Comparison of ENCODE assay signal across 9 mouse cellular contexts in the genomic region with DNA sequence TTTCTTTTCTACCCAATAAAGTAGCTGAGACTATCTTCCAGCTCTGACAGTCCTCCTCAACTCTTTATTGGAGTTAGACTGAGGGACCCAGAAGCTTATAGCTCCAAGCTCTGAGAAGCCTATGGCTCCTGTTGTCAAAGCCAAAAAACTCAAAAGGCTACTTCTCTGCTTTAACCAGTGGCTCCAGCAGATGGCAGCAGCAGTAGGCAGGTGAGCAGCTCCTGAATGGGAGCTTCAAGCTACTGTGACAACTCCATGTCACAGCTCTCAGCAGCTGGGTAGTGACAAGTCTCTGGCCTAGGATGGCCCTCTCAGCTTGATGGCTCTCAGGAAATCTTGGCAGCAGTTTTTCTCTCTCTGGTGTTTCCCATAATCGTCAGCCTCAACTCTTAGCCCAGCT. TPM values are rescaled to one million over a fixed set of nuclear protein-coding genes. Genes with fewer than 3 reads are reported as not detected.
DNase-seq lines count a peak whose midpoint lies in the region; ATAC-seq and TF ChIP-seq lines count a peak whose summit lies in the region.
"Had no signal": no experiment of that assay in that cellular context is flagged by ENCODE, and none has a peak within 500 bp of the region (broad histone marks: within the 10 kb centered on the region; RNA-seq: fewer than 3 reads in every experiment).

No protein-coding gene starts in this region.

- H3K4me3 ChIP-seq in heart, adult 2 months = no peak overlapping the region
- H3K4me3 ChIP-seq in forebrain, embryonic 16.5 days (replicated peaks; ENCODE audit: low read length) = no peak overlapping the region
- no peak overlapping the region for H3K4me3 ChIP-seq in hindbrain, postnatal 0 days (ENCODE audit: low read length)
- H3K4me3 ChIP-seq in small intestine, adult 2 months (ENCODE audit: low read depth, low read length) = no peak overlapping the region
- H3K4me3 ChIP-seq: midbrain, embryonic 12.5 days had no signal

- ATAC-seq in forebrain, embryonic 16.5 days = peak; percentile 59
- ATAC-seq in hindbrain, postnatal 0 days = peak; percentile 71
- ATAC-seq in megakaryocyte-erythroid progenitor cell, adult 5-6 weeks (replicated peaks; ENCODE audit: low FRiP score, low TSS enrichment, poor library complexity, severe bottlenecking) = peak; percentile 82

- no peaks in the 10 kb centered on the region for H3K36me3 ChIP-seq in heart, adult 2 months (ENCODE audit: control insufficient read depth, insufficient read depth, low read length)
- H3K36me3 ChIP-seq in forebrain, embryonic 16.5 days (ENCODE audit: control insufficient read depth, insufficient read depth) = peaks cover 4% of the 10 kb centered on the region
- no peaks in the 10 kb centered on the region for H3K36me3 ChIP-seq in hindbrain, postnatal 0 days (ENCODE audit: insufficient read depth, low read length)
- no peaks in the 10 kb centered on the region for H3K36me3 ChIP-seq in small intestine, adult 2 months (ENCODE audit: control insufficient read depth, insufficient read depth, low read length)

- H3K9me3 ChIP-seq in forebrain, embryonic 16.5 days (ENCODE audit: control insufficient read depth, low read length) = no peaks in the 10 kb centered on the region
- H3K9me3 ChIP-seq in hindbrain, postnatal 0 days (ENCODE audit: low read length) = no peaks in the 10 kb centered on the region
- H3K9me3 ChIP-seq: midbrain, embryonic 12.5 days had no signal

- intact Hi-C loops in heart, adult 2 months (cut with DNase I) = loop anchor here (1.0 to 5.0 kb wide), 3 partner anchors 106 to 266 kb away; a partner anchor contains a TSS

- TF ChIP-seq POLR2A in heart, adult 2 months (IDR thresholded peaks at IDR 0.05; ENCODE audit: insufficient read depth, low read depth, low read length) = no peak
- TF ChIP-seq POLR2A in small intestine, adult 2 months (IDR thresholded peaks at IDR 0.05; ENCODE audit: low read depth, low read length) = no peak

- peak; percentile 87 for TF ChIP-seq CTCF in heart, adult 2 months (IDR thresholded peaks at IDR 0.05)
- TF ChIP-seq CTCF in hindbrain, postnatal 0 days (IDR thresholded peaks at IDR 0.05; ENCODE audit: low read depth) = peak; percentile 87
- peak; percentile 63; the same call in 1 of the 2 replicates for TF ChIP-seq CTCF in small intestine, adult 2 months (IDR thresholded peaks at IDR 0.05; ENCODE audit: extremely low read depth, insufficient read length, insufficient replicate concordance, low read depth, low read length)

- peak; percentile 67; the same call in 1 of the 2 replicates for TF ChIP-seq EP300 in heart, adult 2 months (IDR thresholded peaks at IDR 0.05; ENCODE audit: insufficient read depth, low read depth, low read length)

- no peaks in the 10 kb centered on the region for H3K27me3 ChIP-seq in heart, adult 2 months (ENCODE audit: control insufficient read depth, insufficient read depth, low read length)
- H3K27me3 ChIP-seq in forebrain, embryonic 16.5 days (replicated peaks; ENCODE audit: control insufficient read depth, insufficient read depth, low read length) = no peaks in the 10 kb centered on the region
- H3K27me3 ChIP-seq in hindbrain, postnatal 0 days (ENCODE audit: insufficient read depth, low read length) = no peaks in the 10 kb centered on the region
- no peaks in the 10 kb centered on the region for H3K27me3 ChIP-seq in small intestine, adult 2 months (ENCODE audit: control insufficient read depth, insufficient read depth, low read length)
- H3K27me3 ChIP-seq: midbrain, embryonic 12.5 days had no signal

- peak; percentile 56 to 67 for DNase-seq in heart, adult 2 months
- no peak for DNase-seq in heart, adult 11 months
- peak; percentile 53 for DNase-seq in c-Kit-positive CD71-negative TER-119-negative erythroid progenitor cells, embryonic 14.5 days (ENCODE audit: low read depth)
- peak; percentile 86 for DNase-seq in hindbrain, postnatal 0 days (ENCODE audit: low spot score)
- peak; percentile 57 to 71 for DNase-seq in layer of hippocampus, postnatal 36 days

- no peaks in the 10 kb centered on the region for H3K4me1 ChIP-seq in heart, adult 2 months (ENCODE audit: control insufficient read depth, insufficient read depth, low read length)
- H3K4me1 ChIP-seq in forebrain, embryonic 16.5 days (replicated peaks; ENCODE audit: control insufficient read depth, insufficient read depth, low read length) = no peaks in the 10 kb centered on the region
- no peaks in the 10 kb centered on the region for H3K4me1 ChIP-seq in hindbrain, postnatal 0 days (ENCODE audit: insufficient read depth, low read length)
- no peaks in the 10 kb centered on the region for H3K4me1 ChIP-seq in small intestine, adult 2 months (ENCODE audit: control insufficient read depth, insufficient read depth, insufficient read length, low read length)
- H3K4me1 ChIP-seq: midbrain, embryonic 12.5 days had no signal

- H3K27ac ChIP-seq in heart, adult 2 months = no peak overlapping the region
- H3K27ac ChIP-seq in forebrain, embryonic 16.5 days (ENCODE audit: low read length) = no peak overlapping the region
- no peak overlapping the region for H3K27ac ChIP-seq in hindbrain, postnatal 0 days
- H3K27ac ChIP-seq in small intestine, adult 2 months (ENCODE audit: insufficient read depth, low read depth, low read length) = no peak overlapping the region
- H3K27ac ChIP-seq: midbrain, embryonic 12.5 days had no signal

- no peaks in the 10 kb centered on the region for H3K79me2 ChIP-seq in heart, adult 2 months (replicated peaks; ENCODE audit: control insufficient read depth, insufficient read depth, low read length)

- no peak overlapping the region for H3K4me2 ChIP-seq in forebrain, embryonic 16.5 days (ENCODE audit: low read length)
- no peak overlapping the region for H3K4me2 ChIP-seq in hindbrain, postnatal 0 days (ENCODE audit: low read depth, low read length)
- H3K4me2 ChIP-seq: midbrain, embryonic 12.5 days had no signal

- H3K9ac ChIP-seq in heart, adult 2 months (ENCODE audit: low read depth, low read length) = no peak overlapping the region
- no peak overlapping the region for H3K9ac ChIP-seq in forebrain, embryonic 16.5 days (replicated peaks; ENCODE audit: low read depth, low read length)
- H3K9ac ChIP-seq in hindbrain, postnatal 0 days (replicated peaks; ENCODE audit: low read length) = no peak overlapping the region
- H3K9ac ChIP-seq: midbrain, embryonic 12.5 days had no signal

- WGBS in heart, adult 2 months = 15% methylated on average over 1 of the region's 1 CpGs
- 0% methylated on average over 1 of the region's 1 CpGs for WGBS in forebrain, embryonic 16.5 days
- 15% methylated on average over 1 of the region's 1 CpGs for WGBS in hindbrain, postnatal 0 days
- WGBS in small intestine, adult 2 months = 10% methylated on average over 1 of the region's 1 CpGs

RNA-seq across cellular contexts. Expression of a gene that starts 27.1 kb away (rescaled TPM):
- 1 to 10 TPM; 1.0 to 1.4 TPM for total RNA-seq in heart, adult 2 months (2021)
- polyA plus RNA-seq in heart, adult 2 months (2012; rRNA removed) = 1.4 and 1.5 TPM in 2 replicates
- polyA plus RNA-seq in forebrain, embryonic 16.5 days (2015; fragmentation: Nextera tagmentation; extraction: Ambion mirVana) = 17.7 and 20.2 TPM in 2 replicates
- 24.0 and 26.5 TPM in 2 replicates for total RNA-seq in hindbrain, postnatal 0 days (2014; rRNA removed)
- 7.4 and 8.0 TPM in 2 replicates for polyA plus RNA-seq in hindbrain, postnatal 0 days (2015; fragmentation: Nextera tagmentation; extraction: Ambion mirVana)
- 100 to 1,000 TPM; 128 to 136 TPM for total RNA-seq in layer of hippocampus, postnatal 36 days (2021)
- total RNA-seq in megakaryocyte-erythroid progenitor cell, adult 5-6 weeks (2014; fragmentation: Nextera tagmentation) = 0.40 TPM in 1 of 2 replicates, not detected in the other
- total RNA-seq in megakaryocyte-erythroid progenitor cell, adult 5-6 weeks (2017) = not detected in 2 replicates
- polyA plus RNA-seq in small intestine, adult 2 months (2012; rRNA removed) = 2.1 and 3.8 TPM in 2 replicates

RNA-seq across cellular contexts. Expression of a gene that starts 58.8 kb away (rescaled TPM):
- 1 to 10 TPM; 2.5 to 3.1 TPM for total RNA-seq in heart, adult 2 months (2021)
- polyA plus RNA-seq in heart, adult 2 months (2012; rRNA removed) = 1.7 and 4.0 TPM in 2 replicates
- polyA plus RNA-seq in forebrain, embryonic 16.5 days (2015; fragmentation: Nextera tagmentation; extraction: Ambion mirVana) = 9.4 and 10.4 TPM in 2 replicates
- 3.3 and 4.7 TPM in 2 replicates for total RNA-seq in hindbrain, postnatal 0 days (2014; rRNA removed)
- 3.2 and 3.4 TPM in 2 replicates for polyA plus RNA-seq in hindbrain, postnatal 0 days (2015; fragmentation: Nextera tagmentation; extraction: Ambion mirVana)
- 1 to 10 TPM; 7.4 to 7.7 TPM for total RNA-seq in layer of hippocampus, postnatal 36 days (2021)
- 4.5 and 6.2 TPM in 2 replicates for total RNA-seq in megakaryocyte-erythroid progenitor cell, adult 5-6 weeks (2014; fragmentation: Nextera tagmentation)
- total RNA-seq in megakaryocyte-erythroid progenitor cell, adult 5-6 weeks (2017) = 2.6 and 5.2 TPM in 2 replicates
- polyA plus RNA-seq in small intestine, adult 2 months (2012; rRNA removed) = 0.19 and 0.39 TPM in 2 replicates

Comparison
In these comparisons a context has a peak if more than half of its experiments do, and no peak if none do; other contexts are left out.
1. RNA of a gene that starts 27.1 kb away (total RNA-seq): 128 to 136 TPM in layer of hippocampus, postnatal 36 days and 24.0 to 26.5 TPM in hindbrain, postnatal 0 days; 1.0 to 1.4 TPM in heart, adult 2 months and 0.40 TPM in megakaryocyte-erythroid progenitor cell, adult 5-6 weeks; every median in the first group is over 10 times any median in the second.
2. Peak in every context shown above with its lines, with median percentiles within 50 percentile points of each other: CTCF ChIP-seq and ATAC-seq.